Mouse (Mus musculus): ENCODE data around the gene Fmnl2.

- TF ChIP-seq POLR2A (IDR thresholded peaks at IDR 0.05; ENCODE audit: insufficient read depth, low read depth, low read length) (no peak), CTCF (IDR thresholded peaks at IDR 0.05; ENCODE audit: insufficient read depth, low read depth, low read length) (no peak)
These were observed 46.0 kb upstream of the Fmnl2 start for GRCm38 (mm10) chr2:52811691-52812090.
